Mouse (Mus musculus): ENCODE results near the gene Inpp5f. TPM values are rescaled to one million over a fixed set of nuclear protein-coding genes. Genes with fewer than 3 reads are reported as not detected.

Gene Inpp5f
- polyA plus RNA-seq, 1 experiment from 2014 or later = 32.9 TPM

GRCm38 (mm10) chr7:128663906-128664305 is 52.8 kb downstream of the Inpp5f start:
- Histone ChIP-seq H3K9ac (ENCODE audit: low read length) (no peak overlapping the region), H3K27ac (replicated peaks; ENCODE audit: low read depth, low read length) (no peak overlapping the region), H3K36me3 (ENCODE audit: control insufficient read depth, insufficient read depth, low read length) (peaks cover 3% of the 10 kb centered on the region; the same call in 1 of the 2 replicates), H3K4me2 (ENCODE audit: low read depth, severe bottlenecking) (no peak overlapping the region), H3K9me3 (ENCODE audit: control insufficient read depth, low read length) (no peaks in the 10 kb centered on the region), H3K27me3 (ENCODE audit: control insufficient read depth, insufficient read depth, low read length) (no peaks in the 10 kb centered on the region), H3K4me3 (ENCODE audit: low read depth, low read length) (no peak overlapping the region), H3K4me1 (ENCODE audit: control insufficient read depth, insufficient read depth, low read length) (no peaks in the 10 kb centered on the region)
- no peak for ATAC-seq (ENCODE audit: insufficient number of reproducible peaks, low FRiP score, low TSS enrichment, low read depth)
- no peak for DNase-seq (ENCODE audit: low spot score)
- WGBS = 91% methylated on average over 8 of the region's 8 CpGs

- 93% methylated on average over 10 of the region's 11 CpGs for WGBS
Measured at GRCm38 (mm10) chr7:128664861-128665377, 53.8 kb downstream of the Inpp5f start.

GRCm38 (mm10) chr7:128667788-128668187 is 56.7 kb downstream of the Inpp5f start:
- H3K27ac ChIP-seq (replicated peaks; ENCODE audit: low read depth, low read length) = no peak overlapping the region
- 71% methylated on average over 5 of the region's 5 CpGs for WGBS
- no peaks in the 10 kb centered on the region for H3K27me3 ChIP-seq (ENCODE audit: control insufficient read depth, insufficient read depth, low read length)
- no peak for DNase-seq (ENCODE audit: low spot score)
- H3K9ac ChIP-seq (ENCODE audit: low read length) = no peak overlapping the region
- peaks cover 6% of the 10 kb centered on the region for H3K4me1 ChIP-seq (ENCODE audit: control insufficient read depth, insufficient read depth, low read length)
- no peak overlapping the region for H3K4me3 ChIP-seq (ENCODE audit: low read depth, low read length)
- no peak overlapping the region for H3K4me2 ChIP-seq (ENCODE audit: low read depth, severe bottlenecking)
- ATAC-seq (ENCODE audit: insufficient number of reproducible peaks, low FRiP score, low TSS enrichment, low read depth) = no peak
- H3K36me3 ChIP-seq (ENCODE audit: control insufficient read depth, insufficient read depth, low read length) = peaks cover 3% of the 10 kb centered on the region; the same call in 1 of the 2 replicates
- no peaks in the 10 kb centered on the region for H3K9me3 ChIP-seq (ENCODE audit: control insufficient read depth, low read length)

More at GRCm38 (mm10) chr7:128664861-128665377, 53.8 kb downstream of the Inpp5f start:
- Histone ChIP-seq H3K4me2 (ENCODE audit: low read depth, severe bottlenecking) (no peak overlapping the region), H3K4me3 (ENCODE audit: low read depth, low read length) (no peak overlapping the region), H3K9ac (ENCODE audit: low read length) (no peak overlapping the region), H3K9me3 (ENCODE audit: control insufficient read depth, low read length) (no peaks in the 10 kb centered on the region), H3K4me1 (ENCODE audit: control insufficient read depth, insufficient read depth, low read length) (no peaks in the 10 kb centered on the region), H3K27ac (replicated peaks; ENCODE audit: low read depth, low read length) (no peak overlapping the region), H3K36me3 (ENCODE audit: control insufficient read depth, insufficient read depth, low read length) (peaks cover 3% of the 10 kb centered on the region; the same call in 1 of the 2 replicates), H3K27me3 (ENCODE audit: control insufficient read depth, insufficient read depth, low read length) (no peaks in the 10 kb centered on the region)
- ATAC-seq (ENCODE audit: insufficient number of reproducible peaks, low FRiP score, low TSS enrichment, low read depth) (no peak), DNase-seq (ENCODE audit: low spot score) (no peak)

GRCm38 (mm10) chr7:128668831-128669230 is 57.7 kb downstream of the Inpp5f start:
- peaks cover 3% of the 10 kb centered on the region; the same call in 1 of the 2 replicates for H3K36me3 ChIP-seq (ENCODE audit: control insufficient read depth, insufficient read depth, low read length)
- H3K4me2 ChIP-seq (ENCODE audit: low read depth, severe bottlenecking) = no peak overlapping the region
- no peaks in the 10 kb centered on the region for H3K9me3 ChIP-seq (ENCODE audit: control insufficient read depth, low read length)
- peaks cover 7% of the 10 kb centered on the region for H3K4me1 ChIP-seq (ENCODE audit: control insufficient read depth, insufficient read depth, low read length)
- 38% methylated on average over 2 of the region's 2 CpGs for WGBS
- H3K4me3 ChIP-seq (ENCODE audit: low read depth, low read length) = no peak overlapping the region
- no peaks in the 10 kb centered on the region for H3K27me3 ChIP-seq (ENCODE audit: control insufficient read depth, insufficient read depth, low read length)
- no peak overlapping the region for H3K27ac ChIP-seq (replicated peaks; ENCODE audit: low read depth, low read length)
- no peak overlapping the region for H3K9ac ChIP-seq (ENCODE audit: low read length)
- no peak for ATAC-seq (ENCODE audit: insufficient number of reproducible peaks, low FRiP score, low TSS enrichment, low read depth)
- no peak for DNase-seq (ENCODE audit: low spot score)

- Histone ChIP-seq H3K4me3 (ENCODE audit: low read depth, low read length) (no peak overlapping the region), H3K9ac (ENCODE audit: low read length) (no peak overlapping the region), H3K4me1 (ENCODE audit: control insufficient read depth, insufficient read depth, low read length) (peaks cover 7% of the 10 kb centered on the region), H3K36me3 (ENCODE audit: control insufficient read depth, insufficient read depth, low read length) (no peaks in the 10 kb centered on the region), H3K27me3 (ENCODE audit: control insufficient read depth, insufficient read depth, low read length) (no peaks in the 10 kb centered on the region), H3K27ac (replicated peaks; ENCODE audit: low read depth, low read length) (no peak overlapping the region), H3K9me3 (ENCODE audit: control insufficient read depth, low read length) (no peaks in the 10 kb centered on the region), H3K4me2 (ENCODE audit: low read depth, severe bottlenecking) (peak overlapping the region; percentile 31; the same call in 1 of the 2 replicates)
- DNase-seq (ENCODE audit: low spot score) = peak; percentile 35
- ATAC-seq (ENCODE audit: insufficient number of reproducible peaks, low FRiP score, low TSS enrichment, low read depth) = no peak
- WGBS = 14% methylated on average over 8 of the region's 8 CpGs
Measured at GRCm38 (mm10) chr7:128671952-128672351, 60.8 kb downstream of the Inpp5f start.

- no peak overlapping the region for H3K27ac ChIP-seq (replicated peaks; ENCODE audit: low read depth, low read length)
- H3K4me1 ChIP-seq (ENCODE audit: control insufficient read depth, insufficient read depth, low read length) = peaks cover 7% of the 10 kb centered on the region
- H3K4me3 ChIP-seq (ENCODE audit: low read depth, low read length) = no peak overlapping the region
- 11% methylated on average over 15 of the region's 15 CpGs for WGBS
- H3K9me3 ChIP-seq (ENCODE audit: control insufficient read depth, low read length) = no peaks in the 10 kb centered on the region
- DNase-seq (ENCODE audit: low spot score) (peak; percentile 49), ATAC-seq (ENCODE audit: insufficient number of reproducible peaks, low FRiP score, low TSS enrichment, low read depth) (no peak)
- no peaks in the 10 kb centered on the region for H3K36me3 ChIP-seq (ENCODE audit: control insufficient read depth, insufficient read depth, low read length)
- H3K4me2 ChIP-seq (ENCODE audit: low read depth, severe bottlenecking) = peak overlapping the region; percentile 31; the same call in 1 of the 2 replicates
- H3K9ac ChIP-seq (ENCODE audit: low read length) = 0 out of 2 replicates have a peak overlapping the region, but pooled peaks have one; percentile 12
- no peaks in the 10 kb centered on the region for H3K27me3 ChIP-seq (ENCODE audit: control insufficient read depth, insufficient read depth, low read length)
Measured at GRCm38 (mm10) chr7:128672408-128673010, 61.4 kb downstream of the Inpp5f start.

- ATAC-seq (ENCODE audit: insufficient number of reproducible peaks, low FRiP score, low TSS enrichment, low read depth) (no peak), DNase-seq (ENCODE audit: low spot score) (no peak)
- Histone ChIP-seq H3K9ac (ENCODE audit: low read length) (no peak overlapping the region), H3K4me1 (ENCODE audit: control insufficient read depth, insufficient read depth, low read length) (no peaks in the 10 kb centered on the region), H3K36me3 (ENCODE audit: control insufficient read depth, insufficient read depth, low read length) (no peaks in the 10 kb centered on the region; the same call in 1 of the 2 replicates), H3K4me3 (ENCODE audit: low read depth, low read length) (no peak overlapping the region), H3K27ac (replicated peaks; ENCODE audit: low read depth, low read length) (no peak overlapping the region), H3K27me3 (ENCODE audit: control insufficient read depth, insufficient read depth, low read length) (no peaks in the 10 kb centered on the region), H3K9me3 (ENCODE audit: control insufficient read depth, low read length) (no peaks in the 10 kb centered on the region), H3K4me2 (ENCODE audit: low read depth, severe bottlenecking) (no peak overlapping the region)
- WGBS = 73% methylated on average over 3 of the region's 3 CpGs
Measured at GRCm38 (mm10) chr7:128678546-128678945, 67.4 kb downstream of the Inpp5f start.

GRCm38 (mm10) chr7:128687821-128688564 is 76.9 kb downstream of the Inpp5f start:
- no peaks in the 10 kb centered on the region for H3K27me3 ChIP-seq (ENCODE audit: control insufficient read depth, insufficient read depth, low read length)
- no peaks in the 10 kb centered on the region for H3K4me1 ChIP-seq (ENCODE audit: control insufficient read depth, insufficient read depth, low read length)
- DNase-seq (ENCODE audit: low spot score) (peak; percentile 75), ATAC-seq (ENCODE audit: insufficient number of reproducible peaks, low FRiP score, low TSS enrichment, low read depth) (peak; percentile 78)
- no peak overlapping the region for H3K27ac ChIP-seq (replicated peaks; ENCODE audit: low read depth, low read length)
- H3K4me3 ChIP-seq (ENCODE audit: low read depth, low read length) = peak overlapping the region; percentile 21
- peaks cover 7% of the 10 kb centered on the region; the same call in 1 of the 2 replicates for H3K36me3 ChIP-seq (ENCODE audit: control insufficient read depth, insufficient read depth, low read length)
- H3K4me2 ChIP-seq (ENCODE audit: low read depth, severe bottlenecking) = peak overlapping the region; percentile 76
- WGBS = 47% methylated on average over 56 of the region's 56 CpGs
- H3K9me3 ChIP-seq (ENCODE audit: control insufficient read depth, low read length) = peaks cover 3% of the 10 kb centered on the region; the same call in 1 of the 2 replicates
- peak overlapping the region; percentile 30; the same call in 1 of the 2 replicates for H3K9ac ChIP-seq (ENCODE audit: low read length)
